Mouse (Mus musculus): ENCODE measurements at regions not wholly inside any gene's neighbourhood (a gene's known extent, or its start where the extent isn't known, plus 50 kb on each side); places are given as distances from the start of the nearest gene placed in this dataset.

DNA sequence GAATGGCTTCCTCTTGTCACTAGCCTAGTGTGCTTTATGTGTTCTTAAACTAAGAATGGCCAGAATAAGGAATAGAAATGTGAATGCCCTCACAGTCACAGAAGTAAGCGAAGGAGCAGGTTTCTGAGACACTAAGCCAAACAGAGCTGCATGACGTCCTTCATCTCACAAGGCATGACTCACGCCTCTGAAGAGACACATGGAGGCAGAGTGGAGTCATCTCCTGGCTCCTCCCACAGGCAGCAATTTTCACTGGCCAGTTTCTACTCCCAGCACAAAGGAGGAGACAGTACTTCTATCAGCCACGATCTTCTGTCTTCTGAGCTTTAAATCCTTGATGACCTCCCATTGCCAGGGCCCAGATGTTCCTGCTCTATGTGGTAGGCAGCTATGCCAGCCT lies 291.3 kb upstream of the Rnf32 start:
- Histone ChIP-seq H3K4me3 (no peak overlapping the region), H3K36me3 (ENCODE audit: control insufficient read depth, insufficient read depth, low read length) (no peaks in the 10 kb centered on the region), H3K27ac (no peak overlapping the region), H3K4me1 (ENCODE audit: control insufficient read depth, insufficient read depth, low read length) (no peaks in the 10 kb centered on the region), H3K9ac (ENCODE audit: low read depth, low read length) (no peak overlapping the region), H3K79me2 (replicated peaks; ENCODE audit: control insufficient read depth, insufficient read depth, low read length) (no peaks in the 10 kb centered on the region), H3K27me3 (ENCODE audit: control insufficient read depth, insufficient read depth, low read length) (no peaks in the 10 kb centered on the region)
- TF ChIP-seq CTCF (IDR thresholded peaks at IDR 0.05) (no peak), POLR2A (IDR thresholded peaks at IDR 0.05; ENCODE audit: insufficient read depth, low read depth, low read length) (no peak), EP300 (IDR thresholded peaks at IDR 0.05; ENCODE audit: insufficient read depth, low read depth, low read length) (no peak)
- 49% methylated on average over 4 of the region's 4 CpGs for whole genome bisulfite sequencing
- intact Hi-C loops (cut with DNase I) = no loop called here
- no peak for DNase-seq

DNA sequence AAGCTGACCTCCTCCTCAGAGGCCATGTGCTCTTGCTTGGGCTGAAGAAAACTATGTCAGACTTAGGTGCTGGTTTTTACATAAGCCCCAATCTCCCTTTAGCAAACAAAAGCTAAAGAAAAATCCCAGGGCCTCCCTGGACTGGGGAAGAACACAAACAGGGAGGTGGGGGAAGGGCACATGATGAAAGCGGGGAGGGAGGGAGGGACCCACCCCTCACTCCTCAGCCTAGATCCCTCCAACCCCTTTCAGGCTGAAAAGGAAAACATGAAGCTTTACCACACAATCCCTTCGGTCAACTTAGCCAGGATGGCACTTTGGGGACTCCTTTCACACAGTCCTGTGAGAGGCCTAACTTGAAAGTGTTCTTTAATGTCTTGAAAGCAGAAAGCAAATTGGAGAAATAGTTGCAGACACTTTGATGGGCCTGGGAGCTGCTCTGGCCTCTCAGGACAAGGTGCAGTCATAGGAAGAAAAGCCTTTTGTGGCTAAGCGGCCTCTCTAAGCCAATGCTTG lies 291.9 kb upstream of the Rnf32 start:
- no peaks in the 10 kb centered on the region for H3K36me3 ChIP-seq (ENCODE audit: control insufficient read depth, insufficient read depth, low read length)
- H3K79me2 ChIP-seq (replicated peaks; ENCODE audit: control insufficient read depth, insufficient read depth, low read length) = no peaks in the 10 kb centered on the region
- no peaks in the 10 kb centered on the region for H3K27me3 ChIP-seq (ENCODE audit: control insufficient read depth, insufficient read depth, low read length)
- no peak overlapping the region for H3K27ac ChIP-seq
- no peaks in the 10 kb centered on the region for H3K4me1 ChIP-seq (ENCODE audit: control insufficient read depth, insufficient read depth, low read length)
- no peak for DNase-seq
- no peak overlapping the region for H3K9ac ChIP-seq (ENCODE audit: low read depth, low read length)
- WGBS = 61% methylated on average over 3 of the region's 3 CpGs
- intact Hi-C loops (cut with DNase I) = no loop called here
- no peak overlapping the region for H3K4me3 ChIP-seq
- TF ChIP-seq EP300 (IDR thresholded peaks at IDR 0.05; ENCODE audit: insufficient read depth, low read depth, low read length) (no peak), POLR2A (IDR thresholded peaks at IDR 0.05; ENCODE audit: insufficient read depth, low read depth, low read length) (no peak), CTCF (IDR thresholded peaks at IDR 0.05) (no peak)

DNA sequence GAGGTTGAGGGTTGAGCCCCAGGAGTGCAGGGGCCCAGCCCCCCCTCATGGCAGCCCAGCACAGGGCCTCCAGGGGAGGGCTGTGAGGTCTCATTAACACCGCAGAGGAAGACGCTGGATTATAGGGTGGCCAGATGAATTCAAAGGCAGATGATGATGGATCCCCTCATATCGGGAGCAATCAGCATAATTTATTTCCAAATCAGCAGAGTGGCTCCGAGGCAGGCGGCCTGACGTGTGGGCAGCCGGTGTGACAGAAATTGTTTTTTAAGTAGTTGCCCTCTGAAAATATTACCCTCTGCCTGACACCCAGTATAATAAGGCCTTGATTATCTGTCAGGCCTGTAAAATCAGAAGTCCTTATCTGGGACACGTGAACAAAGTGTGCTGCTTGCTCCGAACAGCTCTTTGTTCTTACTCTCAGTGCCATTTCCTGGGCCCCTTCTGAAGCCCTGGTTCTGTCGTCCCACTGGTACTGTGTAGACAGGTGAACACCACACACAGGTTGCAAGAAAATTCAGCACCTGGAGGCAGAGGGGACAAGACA lies 303.0 kb upstream of the Rnf32 start:
- Histone ChIP-seq H3K4me1 (ENCODE audit: control insufficient read depth, insufficient read depth, low read length) (no peaks in the 10 kb centered on the region), H3K36me3 (ENCODE audit: control insufficient read depth, insufficient read depth, low read length) (no peaks in the 10 kb centered on the region), H3K27ac (no peak overlapping the region), H3K9ac (ENCODE audit: low read depth, low read length) (no peak overlapping the region), H3K4me3 (no peak overlapping the region), H3K79me2 (replicated peaks; ENCODE audit: control insufficient read depth, insufficient read depth, low read length) (no peaks in the 10 kb centered on the region), H3K27me3 (ENCODE audit: control insufficient read depth, insufficient read depth, low read length) (no peaks in the 10 kb centered on the region)
- 61% methylated on average over 10 of the region's 10 CpGs for WGBS
- TF ChIP-seq CTCF (IDR thresholded peaks at IDR 0.05) = no peak
- TF ChIP-seq POLR2A (IDR thresholded peaks at IDR 0.05; ENCODE audit: insufficient read depth, low read depth, low read length) = no peak
- no peak for TF ChIP-seq EP300 (IDR thresholded peaks at IDR 0.05; ENCODE audit: insufficient read depth, low read depth, low read length)
- intact Hi-C loops (cut with DNase I) = no loop called here
- DNase-seq = no peak

DNA sequence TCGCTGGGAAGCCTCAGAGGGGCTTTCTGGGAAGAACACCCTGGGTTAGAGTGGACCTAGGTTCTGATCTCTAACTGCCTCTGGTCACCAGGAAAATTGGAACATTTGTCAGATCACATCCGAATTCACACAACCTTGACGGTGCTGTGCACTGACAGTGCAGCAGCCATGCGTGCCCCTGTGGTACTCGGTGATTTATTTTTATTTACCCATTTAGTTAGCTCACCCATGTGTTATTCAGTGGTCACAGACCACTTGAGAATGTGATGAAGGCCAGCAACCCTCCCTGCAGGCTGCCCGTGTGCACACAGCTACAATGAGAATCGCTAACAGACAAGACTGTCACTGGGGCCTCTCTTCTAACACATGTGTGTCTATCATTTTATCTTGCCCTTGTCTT lies 303.8 kb upstream of the Rnf32 start:
- Histone ChIP-seq H3K4me1 (ENCODE audit: control insufficient read depth, insufficient read depth, low read length) (no peaks in the 10 kb centered on the region), H3K79me2 (replicated peaks; ENCODE audit: control insufficient read depth, insufficient read depth, low read length) (no peaks in the 10 kb centered on the region), H3K27me3 (ENCODE audit: control insufficient read depth, insufficient read depth, low read length) (no peaks in the 10 kb centered on the region), H3K27ac (no peak overlapping the region), H3K9ac (ENCODE audit: low read depth, low read length) (no peak overlapping the region), H3K36me3 (ENCODE audit: control insufficient read depth, insufficient read depth, low read length) (no peaks in the 10 kb centered on the region), H3K4me3 (no peak overlapping the region)
- DNase-seq = no peak
- 79% methylated on average over 7 of the region's 7 CpGs for WGBS
- TF ChIP-seq EP300 (IDR thresholded peaks at IDR 0.05; ENCODE audit: insufficient read depth, low read depth, low read length) (no peak), CTCF (IDR thresholded peaks at IDR 0.05) (no peak), POLR2A (IDR thresholded peaks at IDR 0.05; ENCODE audit: insufficient read depth, low read depth, low read length) (no peak)
- intact Hi-C loops (cut with DNase I) = no loop called here

DNA sequence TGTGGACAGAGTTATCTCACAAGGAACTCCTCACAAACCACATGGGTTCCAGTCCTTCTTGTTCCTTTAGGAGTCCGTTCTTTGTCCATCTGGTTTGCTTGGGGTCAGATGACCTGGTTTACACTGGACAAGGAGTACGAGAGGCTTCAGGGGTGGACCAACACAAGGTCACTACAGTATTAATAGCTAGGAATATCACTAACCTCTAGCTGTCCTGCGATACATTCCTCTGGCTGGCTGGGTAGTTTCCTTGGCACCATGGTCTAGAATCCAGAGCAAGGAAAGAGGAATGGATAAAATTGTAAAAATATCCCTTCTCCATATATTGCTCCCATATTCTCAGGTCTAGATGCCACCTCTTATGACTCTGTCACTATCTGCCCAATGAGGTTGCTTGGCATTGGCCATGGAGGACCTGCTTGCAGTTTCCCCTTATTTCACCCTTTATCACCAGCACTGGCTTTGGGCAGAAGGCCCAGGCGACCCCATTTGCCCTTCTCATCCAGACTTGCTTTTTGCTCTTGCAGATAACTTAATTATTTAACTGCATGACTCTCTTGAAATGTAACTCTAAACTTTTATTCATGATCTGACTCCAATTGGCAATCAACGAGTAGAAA lies 310.9 kb upstream of the Rnf32 start:
- H3K27me3 ChIP-seq (ENCODE audit: control insufficient read depth, insufficient read depth, low read length) = no peaks in the 10 kb centered on the region
- TF ChIP-seq EP300 (IDR thresholded peaks at IDR 0.05; ENCODE audit: insufficient read depth, low read depth, low read length) = no peak
- TF ChIP-seq POLR2A (IDR thresholded peaks at IDR 0.05; ENCODE audit: insufficient read depth, low read depth, low read length) = no peak
- no peak for TF ChIP-seq CTCF (IDR thresholded peaks at IDR 0.05)
- no peak overlapping the region for H3K9ac ChIP-seq (ENCODE audit: low read depth, low read length)
- H3K4me1 ChIP-seq (ENCODE audit: control insufficient read depth, insufficient read depth, low read length) = no peaks in the 10 kb centered on the region; the same call in 1 of the 2 replicates
- H3K79me2 ChIP-seq (replicated peaks; ENCODE audit: control insufficient read depth, insufficient read depth, low read length) = no peaks in the 10 kb centered on the region
- H3K4me3 ChIP-seq = no peak overlapping the region
- intact Hi-C loops (cut with DNase I) = no loop called here
- 49% methylated on average over 5 of the region's 5 CpGs for WGBS
- H3K27ac ChIP-seq = peak overlapping the region; percentile 8
- DNase-seq = peak; percentile 45 to 53
- no peaks in the 10 kb centered on the region for H3K36me3 ChIP-seq (ENCODE audit: control insufficient read depth, insufficient read depth, low read length)

DNA sequence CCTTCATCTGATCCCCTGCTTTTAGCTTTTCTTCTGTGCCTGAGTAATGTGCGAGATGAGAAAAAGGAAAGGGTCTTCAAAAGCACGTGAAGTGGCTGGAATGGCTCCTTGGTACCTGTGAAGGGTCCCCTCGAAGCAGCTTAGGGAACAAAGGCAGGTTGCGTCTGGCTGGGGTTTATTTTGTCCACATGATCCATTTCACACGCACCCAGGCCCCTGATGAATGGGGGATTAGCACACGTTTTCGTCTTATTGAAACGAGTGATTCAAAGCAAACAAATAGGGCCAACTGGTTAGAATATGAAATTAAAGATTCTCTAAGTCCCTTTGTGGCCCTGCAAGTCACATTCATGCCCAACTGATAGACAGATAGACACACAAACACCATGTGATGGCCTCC lies 319.6 kb upstream of the Rnf32 start:
- H3K27ac ChIP-seq = no peak overlapping the region
- H3K79me2 ChIP-seq (replicated peaks; ENCODE audit: control insufficient read depth, insufficient read depth, low read length) = no peaks in the 10 kb centered on the region
- no peak for DNase-seq
- intact Hi-C loops (cut with DNase I) = no loop called here
- no peak for TF ChIP-seq CTCF (IDR thresholded peaks at IDR 0.05)
- TF ChIP-seq EP300 (IDR thresholded peaks at IDR 0.05; ENCODE audit: insufficient read depth, low read depth, low read length) = no peak
- TF ChIP-seq POLR2A (IDR thresholded peaks at IDR 0.05; ENCODE audit: insufficient read depth, low read depth, low read length) = no peak
- no peaks in the 10 kb centered on the region for H3K27me3 ChIP-seq (ENCODE audit: control insufficient read depth, insufficient read depth, low read length)
- no peak overlapping the region for H3K9ac ChIP-seq (ENCODE audit: low read depth, low read length)
- H3K4me1 ChIP-seq (ENCODE audit: control insufficient read depth, insufficient read depth, low read length) = no peaks in the 10 kb centered on the region
- H3K36me3 ChIP-seq (ENCODE audit: control insufficient read depth, insufficient read depth, low read length) = no peaks in the 10 kb centered on the region
- WGBS = 72% methylated on average over 8 of the region's 8 CpGs
- H3K4me3 ChIP-seq = no peak overlapping the region

Data from heart, adult 2 months (tissue).